Mouse (Mus musculus) layer of hippocampus, adult 18-20 months (tissue): ENCODE data around the gene Parp6. TPM values are rescaled to one million over a fixed set of nuclear protein-coding genes. Genes with fewer than 3 reads are reported as not detected.

Experiments
- DNase-seq, 2 experiments: peaks; one replicate each; pipeline ENCODE4 v3.0.0; 2022; ENCODE audit warnings: low spot score in 2 of 2
- long read RNA-seq: library from polyadenylated mRNA; stranded (forward); transcript quantifications from one replicate; pipeline ENCODE4 v2.0.0, GENCODE M21; 2021
- total RNA-seq, 2 experiments: library from RNA; stranded (reverse); gene quantifications; 2 replicates each; pipeline ENCODE4 v1.2.3; 2021

Gene Parp6
- total RNA-seq = 100 to 1,000 TPM; 115 to 120 TPM
- long read RNA-seq, transcript Parp6-202 (24 exons, 2,631 nt) = minor isoform, 29 of 282 reads
- long read RNA-seq, transcript Parp6-201 (24 exons, 2,709 nt) = major isoform, 72 of 282 reads
- long read RNA-seq, partial matches to known transcripts = 120 of 282 reads
- long read RNA-seq, other reads (novel, unspliced or antisense) = 61 of 282 reads

DNA sequence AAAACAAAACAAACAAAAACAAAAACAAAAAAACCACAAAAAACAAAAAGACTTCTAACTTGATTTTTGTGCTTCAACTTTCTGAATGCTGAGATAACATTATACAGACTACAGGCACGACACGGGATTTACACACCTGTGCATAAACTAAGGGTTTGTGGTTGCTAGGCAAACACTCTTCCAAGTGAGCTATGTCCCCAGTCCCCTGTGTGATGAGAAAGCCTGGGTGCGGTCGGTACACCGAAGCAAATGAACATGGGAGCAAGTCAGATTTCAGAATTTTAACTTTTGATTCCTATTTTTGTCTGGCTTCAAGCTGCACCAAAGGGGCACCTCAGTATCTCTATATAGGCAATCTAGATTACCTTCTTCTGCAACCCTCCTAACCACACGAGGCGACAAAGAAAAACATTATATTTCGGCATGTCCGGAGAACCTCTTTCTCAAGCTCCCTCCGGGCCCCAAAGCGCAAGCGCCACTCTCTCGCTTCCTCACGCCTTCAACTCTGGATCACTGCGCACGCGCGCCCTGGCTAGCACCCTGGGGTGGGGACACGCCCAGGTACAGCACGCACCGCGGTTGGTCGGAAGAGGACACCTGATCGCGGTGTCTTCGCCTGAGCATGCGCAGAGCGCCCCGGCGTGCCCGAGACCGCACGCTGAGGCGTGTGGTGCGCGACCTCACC lies at the start of gene Parp6:
Parp6 (plus strand) TSS at position 663 of the 685 bp plus-strand sequence.
- DNase-seq = peak; percentile 99 to 100

DNA sequence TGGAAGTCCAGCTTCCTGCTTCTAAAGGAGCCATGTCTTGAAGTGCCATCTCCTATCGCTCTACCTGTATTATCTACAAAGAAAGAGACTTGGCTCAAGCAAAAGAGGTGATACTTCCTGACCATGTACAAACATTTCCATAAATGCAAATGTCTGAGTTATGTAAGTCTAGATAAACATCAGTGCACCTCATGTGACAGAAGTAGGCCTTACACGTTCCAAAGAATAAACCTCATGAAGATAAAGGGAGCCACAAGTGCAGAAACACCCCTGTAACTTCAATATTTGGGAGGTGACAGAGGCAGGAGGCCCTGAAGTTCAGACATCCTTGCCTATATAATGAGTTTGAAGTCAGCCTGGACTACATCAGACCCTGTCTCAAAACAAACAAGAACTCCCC lies 45.2 kb upstream of the Parp6 start:
- DNase-seq = no peak

DNA sequence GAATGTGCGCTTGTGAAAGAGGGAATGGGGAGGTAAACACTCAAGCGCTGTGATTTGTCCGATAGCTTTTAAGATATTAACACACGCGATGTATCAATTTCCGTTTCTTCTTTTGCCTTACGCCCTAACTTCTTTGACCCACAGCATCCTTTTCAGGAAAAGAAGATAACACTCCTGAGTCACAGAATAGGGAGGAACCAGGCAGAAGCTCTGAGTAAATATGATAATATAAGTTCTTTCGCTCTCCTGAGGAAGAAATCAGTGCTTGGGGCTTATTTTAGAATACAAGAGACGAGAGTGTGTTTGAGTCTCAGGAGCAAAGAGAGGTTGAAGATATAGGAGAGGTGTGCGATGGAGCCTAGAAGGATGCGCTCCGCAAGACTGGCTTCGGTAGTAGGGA lies 39.7 kb upstream of the Parp6 start:
- no peak for DNase-seq

DNA sequence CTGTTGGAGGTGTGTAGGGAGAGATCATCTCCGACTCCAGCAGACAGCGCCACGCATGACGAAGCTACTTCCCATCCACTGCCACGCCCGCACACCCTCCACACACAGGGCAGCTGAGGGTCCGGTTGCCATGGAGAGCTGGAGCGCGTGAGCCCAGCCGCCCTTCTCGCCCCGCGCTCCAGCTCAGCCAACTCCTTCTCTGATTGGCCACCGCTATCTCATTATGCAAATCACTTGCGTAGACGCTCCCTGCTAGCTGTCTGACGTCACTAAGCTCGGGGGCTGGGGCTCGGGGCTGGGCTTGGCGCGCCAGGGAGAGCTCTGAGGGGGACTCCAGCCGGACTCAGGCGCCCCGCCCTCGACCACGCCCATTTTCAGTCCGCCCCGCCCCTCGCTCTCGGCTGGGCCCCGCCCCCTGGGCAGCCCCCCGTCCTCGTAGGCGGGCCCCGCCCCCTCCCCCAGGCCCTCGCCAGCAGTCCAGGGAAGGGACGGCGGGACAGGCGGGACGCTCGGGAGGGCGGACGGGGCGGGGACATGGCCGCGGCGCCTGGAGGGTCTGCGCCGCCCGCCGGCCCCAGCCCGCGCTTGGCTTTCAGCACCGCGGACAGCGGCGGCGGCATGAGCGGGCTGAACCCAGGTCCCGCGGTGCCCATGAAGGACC lies 39.1 kb upstream of the Parp6 start, which contains the start of gene Celf6:
Celf6 (plus strand) TSS at position 74 of the 661 bp plus-strand sequence.
- peak; percentile 92 to 93 for DNase-seq

DNA sequence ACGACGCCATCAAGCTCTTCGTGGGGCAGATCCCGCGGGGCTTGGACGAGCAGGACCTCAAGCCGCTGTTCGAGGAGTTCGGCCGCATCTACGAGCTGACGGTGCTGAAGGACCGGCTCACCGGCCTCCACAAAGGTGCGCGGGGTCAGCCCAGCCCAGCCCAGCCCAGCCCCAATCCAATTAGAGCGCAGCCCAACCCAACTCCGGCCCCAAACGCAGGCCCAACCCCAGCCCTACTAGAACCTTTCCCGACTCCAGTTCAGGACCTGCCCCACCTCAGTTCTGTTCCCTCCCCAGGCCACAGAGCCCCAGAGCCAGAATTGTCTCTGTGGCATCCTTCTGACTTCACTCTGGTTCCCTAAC lies 38.6 kb upstream of the Parp6 start:
- DNase-seq = no peak

DNA sequence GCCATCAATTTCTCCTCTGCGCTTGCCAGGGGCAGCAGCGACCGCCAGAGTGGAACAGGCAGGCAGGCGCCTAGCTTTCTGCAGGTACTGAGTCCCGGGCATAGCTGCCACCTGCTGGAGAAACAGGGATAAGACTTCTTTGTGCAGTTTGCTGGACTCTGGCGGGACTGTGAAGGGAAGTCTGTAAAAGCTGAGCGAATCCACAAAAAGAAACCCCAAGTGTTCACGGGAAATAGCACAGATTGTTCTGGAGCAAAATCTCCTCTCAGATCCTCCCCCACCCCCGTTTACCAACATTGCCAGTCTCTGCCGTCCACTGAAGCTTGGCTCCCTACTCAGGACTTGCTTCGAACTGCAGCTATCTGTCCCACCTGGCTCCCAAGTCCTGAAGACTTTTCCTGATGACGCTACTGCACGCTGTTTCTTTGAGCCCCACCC lies 32.2 kb upstream of the Parp6 start:
- peak; percentile 72 to 90 for DNase-seq

DNA sequence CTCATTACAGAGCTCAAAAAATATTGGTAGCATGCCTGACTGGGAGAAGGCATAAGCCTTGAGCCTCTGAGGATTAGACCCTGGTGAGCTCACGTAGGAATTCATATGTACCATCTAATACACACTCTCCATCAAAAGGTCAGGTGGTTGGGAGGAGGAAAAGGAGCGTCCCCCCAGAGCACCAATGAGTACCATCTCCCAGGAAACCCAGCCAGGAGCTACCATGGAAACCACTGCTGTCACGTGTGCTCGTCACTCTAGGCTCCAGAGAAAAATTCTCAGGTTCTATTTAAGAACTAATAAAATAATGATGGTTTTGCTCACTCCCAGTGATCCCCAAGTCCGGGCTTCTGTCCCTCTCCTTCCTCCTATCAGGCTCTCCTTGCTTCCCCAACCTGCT lies 28.8 kb upstream of the Parp6 start:
- DNase-seq = peak; percentile 59 to 72

DNA sequence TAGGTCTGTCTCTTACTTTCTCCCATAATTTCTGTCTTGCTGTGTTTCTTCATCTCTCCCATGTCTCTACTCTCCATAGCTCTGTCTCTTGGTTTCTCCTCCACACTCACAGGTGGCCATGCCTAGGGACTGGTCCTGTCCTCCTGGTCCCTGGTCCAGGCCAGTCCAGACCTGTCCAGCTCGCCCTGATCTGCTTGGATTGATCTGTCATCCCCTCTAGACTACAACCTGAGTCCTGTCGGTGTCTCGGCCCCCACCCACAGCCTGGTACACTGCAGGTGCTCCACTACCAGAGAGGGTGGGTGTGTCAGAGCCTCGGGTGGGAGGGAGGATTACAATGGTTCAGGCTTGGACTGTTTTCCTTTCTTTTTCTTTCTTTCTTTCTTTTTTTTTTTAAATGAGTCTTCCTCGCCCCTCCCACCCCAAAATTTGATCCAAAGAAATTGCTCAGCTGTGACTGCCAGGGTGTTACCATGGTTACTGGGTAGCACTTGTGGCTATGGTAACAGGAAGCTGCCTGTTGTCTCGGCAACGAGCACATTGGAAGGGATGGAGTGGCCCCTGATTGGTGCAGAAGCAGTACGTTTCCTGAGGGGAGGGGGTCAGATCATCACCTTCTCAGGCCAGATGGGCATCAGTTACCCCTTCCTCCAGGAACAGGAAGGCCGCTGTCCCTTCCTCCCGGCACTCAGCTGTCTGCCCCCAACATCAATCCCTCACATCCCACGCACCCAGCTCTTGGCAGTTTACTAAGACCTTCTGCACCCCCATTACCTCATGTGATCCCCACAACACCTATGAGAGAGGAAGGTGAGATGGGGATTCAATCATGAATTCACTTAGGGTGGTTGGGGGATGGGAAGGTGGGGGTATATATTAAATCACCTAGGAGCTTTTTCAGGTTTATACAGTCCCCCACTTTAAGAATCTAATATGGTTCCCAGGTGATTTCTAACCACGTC lies 28.1 kb upstream of the Parp6 start:
- peak; percentile 83 to 91 for DNase-seq

DNA sequence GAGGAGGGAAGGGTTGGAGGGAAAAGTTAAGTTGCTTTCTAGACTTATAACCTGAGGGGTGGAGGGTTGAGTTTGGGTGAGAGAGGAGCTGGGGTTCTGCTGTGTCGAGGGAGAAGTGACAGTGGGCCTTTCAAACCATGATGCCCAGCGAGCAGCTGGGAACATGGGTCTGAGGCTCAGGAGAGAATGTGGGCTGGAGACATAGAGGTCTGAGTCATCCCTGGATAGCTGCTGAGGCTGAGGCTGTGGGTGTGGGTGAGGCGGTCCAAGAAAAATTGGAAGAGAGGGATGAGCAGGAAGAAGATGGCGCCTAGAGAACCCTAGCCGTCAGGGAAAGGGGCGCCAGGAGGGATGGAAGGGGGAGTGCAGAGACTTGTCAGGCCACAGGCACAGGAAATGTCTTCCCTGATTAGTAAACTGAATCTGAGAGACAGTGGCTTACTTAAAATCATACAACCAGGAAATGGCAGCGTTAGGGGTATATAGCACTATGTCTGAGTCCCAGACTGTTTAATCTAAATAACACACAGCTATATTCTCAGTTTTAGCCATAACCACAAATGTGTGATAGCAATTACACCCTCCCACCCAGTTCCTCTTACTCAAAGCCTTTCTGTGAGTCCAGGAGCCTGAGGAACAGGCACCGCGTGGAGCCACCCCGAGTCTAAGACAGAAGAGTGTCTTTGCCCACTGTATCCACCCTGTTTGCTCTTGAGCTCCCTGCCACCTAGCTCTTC lies 27.2 kb upstream of the Parp6 start:
- DNase-seq = peak; percentile 40 to 50

DNA sequence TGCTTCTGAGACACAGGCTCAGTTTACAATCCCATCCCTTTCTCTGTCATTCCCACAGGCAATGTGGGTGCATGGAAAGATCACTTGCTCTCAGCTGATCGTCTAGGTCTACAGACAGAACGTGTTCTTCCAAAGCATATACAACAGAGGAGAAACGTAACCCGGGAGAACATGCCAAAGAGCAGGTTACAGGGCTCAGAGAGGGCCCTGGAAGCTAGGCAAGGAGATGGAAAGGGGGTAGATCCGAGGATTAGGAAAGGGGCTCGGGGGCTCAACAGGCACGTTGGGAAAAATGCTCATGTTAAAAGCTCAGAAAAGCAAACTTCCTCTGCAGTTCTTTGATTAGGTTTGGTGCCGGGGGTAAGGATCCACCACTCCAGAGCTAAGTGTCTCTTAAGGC lies 15.4 kb upstream of the Parp6 start:
- DNase-seq = no peak

DNA sequence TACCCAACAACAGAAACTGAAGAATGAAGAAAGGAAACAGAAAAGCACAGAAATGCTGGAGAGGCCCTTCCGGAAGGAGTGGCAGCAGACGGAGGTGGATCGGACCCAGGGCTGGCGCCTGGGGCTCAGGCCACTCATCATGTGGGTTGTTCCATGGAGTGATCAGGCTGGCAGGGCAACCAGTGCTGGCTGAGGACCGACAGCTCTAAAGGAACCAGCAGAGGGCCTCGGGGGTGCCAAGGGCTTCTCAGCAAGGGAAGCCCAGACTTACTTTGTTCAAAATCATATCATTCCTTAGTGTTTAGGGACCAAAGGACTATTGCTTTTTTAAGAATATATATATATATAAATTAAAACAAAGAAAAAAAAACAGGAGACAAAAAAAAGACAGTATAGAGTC lies 11.1 kb upstream of the Parp6 start:
- no peak for DNase-seq

DNA sequence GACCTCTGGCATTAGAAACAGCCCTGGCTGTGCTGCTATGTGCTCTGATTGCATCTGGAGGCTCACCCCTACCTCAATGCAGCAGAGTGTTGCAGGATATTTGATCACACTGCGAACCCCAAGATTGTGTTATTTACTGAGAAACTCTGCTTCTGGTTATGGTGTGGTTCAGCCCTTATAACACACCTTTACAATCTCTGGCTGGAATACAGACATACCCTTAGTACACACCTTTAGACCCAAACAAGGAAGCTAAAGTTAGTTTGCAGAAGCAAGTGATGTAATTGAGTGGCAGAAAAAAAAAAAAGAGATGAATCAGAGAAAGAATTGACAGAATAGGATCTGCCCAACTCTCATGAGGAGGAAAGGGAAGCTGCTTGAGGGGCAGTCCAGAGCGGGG lies 6.1 kb upstream of the Parp6 start:
- DNase-seq = no peak

DNA sequence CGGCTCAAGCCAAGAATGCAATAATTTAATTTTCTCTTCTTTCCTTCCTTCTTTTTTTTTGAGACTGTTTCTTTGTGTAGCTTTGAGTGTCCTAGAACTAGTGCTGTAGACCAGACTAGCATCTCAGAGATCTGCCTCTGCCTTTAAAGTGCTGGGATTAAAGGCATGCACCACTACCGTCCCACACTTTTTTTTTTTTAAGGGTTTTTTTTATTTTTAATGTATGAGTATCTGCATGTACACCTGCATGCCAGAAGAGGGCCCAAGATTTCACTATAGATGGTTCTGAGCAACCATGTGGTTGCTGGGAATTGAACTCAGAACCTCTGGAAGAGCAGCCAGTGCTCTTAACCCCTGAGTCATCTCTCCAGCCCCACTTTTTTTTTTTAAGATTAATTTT lies 1.3 kb upstream of the Parp6 start:
- DNase-seq = no peak

DNA sequence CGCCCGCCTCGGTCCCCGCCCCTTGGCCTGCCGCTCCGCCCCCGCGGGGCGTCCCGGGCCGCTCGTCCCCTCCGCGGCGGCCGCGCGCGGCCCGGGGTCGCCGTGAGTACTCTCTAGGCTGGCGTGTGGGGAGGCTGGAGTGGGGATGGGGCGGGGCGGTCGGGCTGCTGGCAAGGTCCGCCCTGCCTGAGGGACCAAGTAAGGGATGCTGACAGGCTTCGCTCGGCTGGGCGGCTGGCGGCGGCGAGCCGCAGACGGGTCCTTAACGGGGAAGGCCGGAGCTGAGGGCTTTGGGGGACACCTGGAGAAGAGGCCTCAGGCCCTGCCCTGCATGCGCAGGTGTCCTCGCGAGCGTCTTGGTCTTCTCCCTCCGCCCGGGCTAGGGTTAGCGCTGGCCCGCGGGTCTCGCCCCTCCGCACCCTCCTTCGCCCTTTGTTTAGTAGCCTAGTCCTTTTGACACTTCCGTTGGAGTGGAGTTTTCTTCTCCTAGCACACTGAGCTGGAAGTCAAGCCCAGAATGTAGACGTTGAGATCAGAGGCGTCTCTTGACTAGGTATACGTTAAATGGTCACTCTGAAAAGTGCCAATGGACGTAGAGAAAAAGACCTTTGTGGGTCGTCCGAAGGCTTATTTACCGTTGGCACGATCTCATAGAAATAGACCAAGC lies 356 bp downstream of the Parp6 start:
- DNase-seq = peak in 1 of 2 experiments; percentile 16

DNA sequence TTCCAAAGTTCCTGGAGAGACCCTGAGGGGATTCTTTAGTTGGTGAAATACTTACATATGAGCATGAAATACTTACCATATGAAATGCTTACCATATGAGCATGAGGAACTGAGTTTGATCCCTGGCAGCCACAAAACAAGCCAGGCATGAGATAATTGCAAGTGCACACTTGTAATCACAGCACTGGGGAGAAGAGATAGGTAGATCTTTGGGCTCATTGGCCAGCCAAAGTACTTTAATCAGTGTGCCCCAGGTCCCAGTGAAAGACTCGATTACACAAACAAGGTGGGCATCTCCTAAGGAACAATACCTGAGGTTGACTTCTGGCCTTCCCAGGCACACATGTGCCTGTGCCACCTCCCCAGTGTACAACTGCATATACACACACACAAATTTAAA lies 21.3 kb downstream of the Parp6 start:
- no peak for DNase-seq

DNA sequence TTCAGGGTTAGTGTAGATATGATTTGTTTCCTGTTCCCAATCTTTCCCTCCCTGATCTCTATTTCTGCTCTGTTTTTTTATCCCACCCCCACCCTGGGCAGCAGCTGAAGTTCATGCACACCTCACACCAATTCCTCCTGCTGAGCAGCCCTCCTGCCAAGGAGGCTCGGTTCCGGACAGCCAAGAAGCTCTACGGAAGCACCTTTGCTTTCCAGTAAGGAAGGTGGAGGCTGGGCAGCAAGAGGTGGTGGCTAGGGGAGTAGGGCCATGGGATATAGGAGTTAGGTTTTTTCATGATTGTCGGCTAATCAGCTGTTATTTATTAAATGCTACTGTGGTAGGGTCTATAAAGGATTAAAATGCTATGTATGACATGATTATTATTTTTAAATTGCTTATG lies 22.9 kb downstream of the Parp6 start:
- no peak for DNase-seq

DNA sequence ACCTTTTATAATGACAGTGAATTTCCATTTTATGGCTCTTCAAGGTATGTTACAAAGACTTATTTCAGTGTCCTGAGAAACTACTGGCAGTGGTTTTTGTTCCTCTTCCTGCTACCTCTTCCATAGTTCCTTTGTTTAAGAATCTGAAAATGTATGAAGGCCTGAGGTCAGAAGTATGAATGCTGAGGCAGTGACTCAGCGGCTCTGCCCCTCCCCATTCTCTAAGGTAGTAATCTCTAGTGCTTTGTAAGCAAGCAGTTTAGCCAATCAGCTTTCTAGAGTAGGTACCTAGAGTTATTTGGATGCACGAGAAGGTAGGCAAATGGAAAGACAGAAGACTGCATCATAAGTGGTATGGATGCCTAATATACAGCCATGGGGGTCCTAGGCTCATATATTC lies 24.2 kb downstream of the Parp6 start:
- no peak for DNase-seq

DNA sequence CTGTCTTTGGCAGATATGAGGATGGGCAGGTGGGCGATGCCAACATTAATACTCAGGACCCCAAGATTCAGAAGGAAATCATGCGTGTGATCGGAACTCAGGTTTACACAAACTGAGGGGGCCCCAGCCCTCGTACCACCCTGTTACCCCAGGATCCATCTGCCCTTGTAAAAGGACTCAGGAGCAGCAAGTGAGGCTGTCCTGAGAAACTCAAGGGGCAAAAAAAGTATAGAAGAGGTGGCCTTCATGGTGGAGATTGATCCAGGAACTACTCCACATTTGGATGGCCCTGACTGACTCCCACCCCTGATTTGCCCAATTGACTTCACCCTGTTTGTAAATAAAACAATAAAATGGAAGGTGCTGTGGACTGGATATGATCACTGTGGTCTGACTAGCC lies 32.8 kb downstream of the Parp6 start:
- DNase-seq = no peak

DNA sequence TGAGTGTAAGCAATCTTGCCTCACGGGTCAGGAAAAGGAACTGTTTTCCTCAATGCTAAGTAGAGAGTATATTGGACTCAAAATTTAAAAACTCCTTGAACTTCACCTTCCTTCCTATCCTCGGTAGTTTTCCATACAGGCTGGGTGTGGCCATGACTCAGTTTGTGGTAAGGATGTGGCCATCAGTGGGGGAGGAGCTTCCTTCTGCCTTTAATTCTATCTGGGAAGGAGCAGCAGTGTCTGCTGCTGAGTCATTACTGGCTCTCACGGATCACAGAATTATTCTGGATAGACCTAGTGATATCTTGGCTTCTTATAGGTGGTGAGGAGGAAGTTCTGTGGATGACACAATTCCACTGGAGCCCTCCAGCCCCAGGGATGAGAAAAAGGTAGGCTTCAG lies 36.3 kb downstream of the Parp6 start:
- DNase-seq = no peak

DNA sequence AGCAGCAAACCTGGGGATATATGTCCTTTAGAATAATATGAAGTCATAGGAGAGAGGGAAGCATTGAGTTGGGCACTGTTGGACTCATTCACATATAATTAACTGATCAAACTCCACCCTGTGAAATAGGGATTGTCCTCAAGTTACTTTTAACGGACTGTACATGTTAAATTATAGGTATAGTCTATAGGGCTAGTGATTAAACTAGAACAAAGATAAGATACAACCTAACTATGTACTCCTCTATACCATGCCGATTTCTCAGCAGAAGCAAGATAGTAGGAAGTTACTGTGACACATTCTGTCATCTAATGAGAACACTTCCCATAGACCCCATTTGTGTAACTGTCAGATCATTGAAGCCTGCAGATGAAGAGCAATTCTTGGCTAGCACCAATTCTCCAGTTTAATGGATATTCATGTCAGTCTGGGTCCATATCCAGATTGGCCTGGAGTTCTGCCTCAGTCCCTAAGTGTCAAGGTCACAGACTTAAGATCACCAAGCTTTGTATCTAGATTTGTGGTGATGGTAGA lies 37.4 kb downstream of the Parp6 start:
- no peak for DNase-seq
